Mouse (Mus musculus) embryonic fibroblast, embryonic 13.5 days (primary cell): ENCODE data around the gene Cacna1a.

Experiments
- CTCF ChIP-seq: IDR thresholded peaks from 2 replicates; pipeline ENCODE4 v1.5.1; 2011; ENCODE audit warnings: mild to moderate bottlenecking, control low read depth, low read length, moderate library complexity, borderline replicate concordance; ENCODE audit not compliant: insufficient read depth
- POLR2A ChIP-seq: IDR thresholded peaks from 2 replicates; pipeline ENCODE4 v1.6.1; 2011; ENCODE audit warnings: low read depth, mild to moderate bottlenecking, control low read depth, low read length, moderate library complexity

DNA sequence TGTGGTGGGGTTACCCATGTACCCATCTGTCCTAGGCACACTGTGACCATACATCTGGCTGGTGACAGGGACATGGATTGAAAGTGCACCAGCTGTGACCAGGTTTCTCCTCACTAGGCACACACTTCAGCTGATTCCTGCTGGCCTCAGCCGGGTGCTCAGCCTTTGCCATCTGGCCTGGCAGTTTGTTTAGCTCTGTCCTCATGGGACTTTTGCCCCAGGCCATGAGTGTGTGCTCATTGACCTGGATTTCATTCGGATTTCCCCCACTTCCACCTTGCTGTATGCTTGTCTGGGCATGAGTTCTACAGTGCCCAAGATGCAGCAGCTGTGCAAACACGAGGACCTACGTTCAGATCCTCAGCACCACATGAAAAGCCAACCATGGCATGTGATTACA lies 41.8 kb upstream of the Cacna1a start:
- TF ChIP-seq CTCF = no peak
- TF ChIP-seq POLR2A = no peak
